Mouse (Mus musculus) CH12.LX (cell line): ENCODE results near the gene Frg2f1. TPM values are rescaled to one million over a fixed set of nuclear protein-coding genes. Genes with fewer than 3 reads are reported as not detected.

Source experiments
- DNase-seq: peaks from one replicate; pipeline ENCODE4 v3.0.0-alpha.2; 2013; ENCODE audit errors: extremely low read depth
- H3K27ac ChIP-seq: 2 replicates; pipeline ENCODE4 v1.5.1; 2012; ENCODE audit warnings: low read depth, mild to moderate bottlenecking, control low read depth, moderate library complexity; ENCODE audit not compliant: insufficient read depth
- H3K27me3 ChIP-seq: replicated peaks from 2 replicates; pipeline ENCODE3; 2012; ENCODE audit warnings: inconsistent platforms
- H3K36me3 ChIP-seq, 2 experiments: replicated peaks in 1 of 2; 2 replicates each; pipeline versions ENCODE3 to v1.6.1; 2012; ENCODE audit warnings: inconsistent platforms in 1 of 2, low read length in 1 of 2, mild to moderate bottlenecking in 1 of 2, mixed read lengths in 1 of 2, moderate library complexity in 1 of 2; ENCODE audit not compliant: control insufficient read depth in 1 of 2, insufficient read depth in 1 of 2
- H3K4me1 ChIP-seq, 2 experiments: 2 replicates each; pipeline ENCODE4 v1.6.1; 2012; ENCODE audit warnings: inconsistent platforms in 1 of 2, moderate library complexity in 1 of 2; ENCODE audit not compliant: insufficient read depth in 2 of 2, control insufficient read depth in 1 of 2
- H3K4me2 ChIP-seq: 2 replicates; pipeline ENCODE4 v1.6.1; 2012; ENCODE audit warnings: low read depth, mild to moderate bottlenecking, control low read depth; ENCODE audit not compliant: poor library complexity, insufficient read depth, severe bottlenecking
- H3K4me3 ChIP-seq, 3 experiments: fragments of 150-350 bp in 1 of 3; sonication (generic) in 1 of 3; replicated peaks in 1 of 3; 2 replicates each; pipeline versions ENCODE3 to v1.5.1; 2011 to 2012; ENCODE audit warnings: low read depth in 2 of 3, low read length in 2 of 3, mild to moderate bottlenecking in 2 of 3, moderate library complexity in 2 of 3, control low read depth in 1 of 3, improper control_type of control experiment in 1 of 3, inconsistent platforms in 1 of 3, mixed read lengths in 1 of 3; ENCODE audit not compliant: poor library complexity in 1 of 3
- H3K79me2 ChIP-seq: replicated peaks from 2 replicates; pipeline ENCODE4 v1.6.1; 2012; ENCODE audit warnings: mild to moderate bottlenecking, moderate library complexity; ENCODE audit not compliant: control insufficient read depth, poor library complexity, insufficient read depth, severe bottlenecking; ENCODE audit errors: extremely low read depth
- H3K9ac ChIP-seq: 2 replicates; pipeline ENCODE4 v1.6.1; 2012; ENCODE audit warnings: low read depth, mild to moderate bottlenecking, control low read depth, moderate library complexity; ENCODE audit not compliant: insufficient read depth
- H3K9me3 ChIP-seq: replicated peaks from 2 replicates; pipeline ENCODE3; 2012; ENCODE audit warnings: low read length, inconsistent platforms, mixed read lengths
- CHD2 ChIP-seq: IDR thresholded peaks from 2 replicates; pipeline ENCODE4 v1.6.1; 2011; ENCODE audit warnings: low read length, improper control_type of control experiment
- CTCF ChIP-seq, 2 experiments: IDR thresholded peaks in 1 of 2; conservative IDR thresholded peaks in 1 of 2; 2 replicates each; pipeline ENCODE4 v1.5.1; 2011 to 2012; ENCODE audit warnings: low read depth in 2 of 2, low read length in 2 of 2, improper control_type of control experiment in 1 of 2, inconsistent platforms in 1 of 2, mild to moderate bottlenecking in 1 of 2, moderate library complexity in 1 of 2
- ELF1 ChIP-seq: IDR thresholded peaks from 2 replicates; pipeline ENCODE4 v1.6.1; 2014; ENCODE audit warnings: low read depth, mild to moderate bottlenecking, inconsistent platforms, low read length, improper control_type of control experiment
- HCFC1 ChIP-seq: IDR thresholded peaks from 2 replicates; pipeline ENCODE4 v1.6.1; 2012; ENCODE audit warnings: low read depth, mild to moderate bottlenecking, inconsistent platforms, low read length, improper control_type of control experiment
- JUN ChIP-seq: IDR thresholded peaks from 2 replicates; pipeline ENCODE4 v1.6.1; 2011; ENCODE audit warnings: low read depth, mild to moderate bottlenecking, low read length, improper control_type of control experiment, moderate library complexity; ENCODE audit not compliant: insufficient read depth
- MAFK ChIP-seq: IDR thresholded peaks from 2 replicates; pipeline ENCODE4 v1.6.1; 2011; ENCODE audit warnings: low read length, improper control_type of control experiment; ENCODE audit not compliant: insufficient replicate concordance
- MAZ ChIP-seq: IDR thresholded peaks from 2 replicates; pipeline ENCODE4 v1.6.1; 2012; ENCODE audit warnings: low read depth, mild to moderate bottlenecking, inconsistent platforms, low read length, improper control_type of control experiment, moderate library complexity
- MXI1 ChIP-seq: IDR thresholded peaks from 2 replicates; pipeline ENCODE4 v1.6.1; 2011; ENCODE audit warnings: mild to moderate bottlenecking, low read depth, low read length, improper control_type of control experiment
- MYC ChIP-seq: IDR thresholded peaks from 2 replicates; pipeline ENCODE4 v1.6.1; 2011; ENCODE audit warnings: low read depth, mild to moderate bottlenecking, improper control_type of control experiment, low read length
- NELFE ChIP-seq: IDR thresholded peaks from 2 replicates; pipeline ENCODE4 v1.6.1; 2011; ENCODE audit warnings: low read depth, low read length, improper control_type of control experiment
- NRF1 ChIP-seq: IDR thresholded peaks from 2 replicates; pipeline ENCODE4 v1.6.1; 2014; ENCODE audit warnings: low read depth, mild to moderate bottlenecking, inconsistent platforms, low read length, improper control_type of control experiment, moderate library complexity
- POLR2AphosphoS2 ChIP-seq: IDR thresholded peaks from 2 replicates; pipeline ENCODE4 v1.6.1; 2011; ENCODE audit warnings: low read depth, low read length, improper control_type of control experiment
- RCOR1 ChIP-seq: conservative IDR thresholded peaks from 2 replicates; pipeline ENCODE4 v1.6.1; 2012; ENCODE audit warnings: low read depth, mild to moderate bottlenecking, inconsistent platforms, low read length, improper control_type of control experiment
- SIN3A ChIP-seq: IDR thresholded peaks from 2 replicates; pipeline ENCODE4 v1.6.1; 2012; ENCODE audit warnings: low read length, improper control_type of control experiment, inconsistent platforms
- SMC3 ChIP-seq: IDR thresholded peaks from 2 replicates; pipeline ENCODE4 v1.6.1; 2011; ENCODE audit warnings: low read depth, low read length, improper control_type of control experiment
- TCF12 ChIP-seq: IDR thresholded peaks from 2 replicates; pipeline ENCODE4 v1.6.1; 2014; ENCODE audit warnings: low read depth, mild to moderate bottlenecking, inconsistent platforms, low read length, improper control_type of control experiment
- USF1 ChIP-seq: IDR thresholded peaks from 2 replicates; pipeline ENCODE4 v1.6.1; 2014; ENCODE audit warnings: low read depth, mild to moderate bottlenecking, inconsistent platforms, low read length, improper control_type of control experiment
- ZC3H11A ChIP-seq: IDR thresholded peaks from 2 replicates; pipeline ENCODE4 v1.6.1; 2012; ENCODE audit warnings: low read depth, mild to moderate bottlenecking, inconsistent platforms, low read length, improper control_type of control experiment
- ZKSCAN1 ChIP-seq: IDR thresholded peaks from 2 replicates; pipeline ENCODE4 v1.6.1; 2012; ENCODE audit warnings: low read depth, inconsistent platforms, low read length, improper control_type of control experiment, borderline replicate concordance
- ZNF384 ChIP-seq: IDR thresholded peaks from 2 replicates; pipeline ENCODE4 v1.6.1; 2012; ENCODE audit warnings: low read depth, low read length, improper control_type of control experiment, inconsistent platforms
- dilution Hi-C: fragments of 300-500 bp; cut with MboI; formaldehyde crosslinking; loops from 2 replicates; pipeline ENCODE4 v1.14.3; 2020; ENCODE audit warnings: low sequenced_read_pairs; ENCODE audit not compliant: extremely low pct_unique_long_range_greater_than_20kb, extremely low pct_ligation_motif_present
- in situ Hi-C: fragments of 300-500 bp; cut with MboI; formaldehyde crosslinking; loops from 3 replicates; pipeline ENCODE4 v1.14.3; 2019; ENCODE audit warnings: low sequenced_read_pairs, low pct_ligation_motif_present, low pct_unique_long_range_greater_than_20kb, mixed read lengths
- polyA plus RNA-seq: library from polyadenylated mRNA; unstranded; fragments of >175 nt; gene quantifications from 2 replicates; pipeline ENCODE4 v1.2.1, GENCODE M21; 2012; ENCODE audit warnings: low read depth; ENCODE audit not compliant: insufficient read length
- total RNA-seq, 2 experiments: library from RNA; depleted of rRNA; stranded (reverse); fragments of 300-350 nt in 1 of 2; fragments of >200 nt in 1 of 2; gene quantifications; 2 replicates each; pipeline ENCODE4 v1.2.3; 2012 to 2014

Gene Frg2f1
- total and polyA plus RNA-seq, 3 experiments: 3.5 to 4.4 (median 3.9) TPM

DNA sequence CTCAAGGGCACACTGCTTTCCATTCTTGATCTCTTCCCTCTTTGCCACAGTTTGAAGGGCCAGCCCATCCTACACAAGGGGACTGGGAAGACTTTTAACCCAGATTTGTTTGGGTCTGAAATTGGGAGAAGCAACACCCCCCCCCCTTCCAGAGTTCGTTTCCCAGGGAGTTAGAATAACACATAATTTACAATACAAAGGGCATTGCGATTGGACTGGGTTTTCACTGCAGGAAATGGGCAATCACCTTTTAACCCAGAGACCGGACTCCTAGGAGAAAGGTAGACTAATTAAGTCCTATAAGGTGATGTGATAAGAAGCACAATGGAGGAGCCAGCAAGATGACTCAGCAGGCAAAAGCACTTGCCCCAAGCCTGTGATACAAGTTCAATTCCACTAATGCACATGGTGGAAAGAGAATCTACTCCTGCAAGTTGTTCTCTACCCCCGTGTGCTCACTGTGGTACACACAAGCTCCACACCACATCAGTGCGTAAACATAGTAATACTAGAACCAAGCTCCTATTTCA, 40.9 kb downstream of the Frg2f1 start:
- H3K9ac ChIP-seq: no peak overlapping the region
- H3K4me1 ChIP-seq: no peaks in the 10 kb centered on the region
- no peak overlapping the region for H3K4me3 ChIP-seq
- TF ChIP-seq ZC3H11A: no peak
- TF ChIP-seq HCFC1: no peak
- TF ChIP-seq CHD2: no peak
- TF ChIP-seq NELFE: no peak
- no peak for TF ChIP-seq JUN
- no peak for TF ChIP-seq POLR2AphosphoS2
- no peak for TF ChIP-seq MYC
- TF ChIP-seq TCF12: no peak
- TF ChIP-seq SIN3A: no peak
- no peak for TF ChIP-seq ELF1
- no peak for TF ChIP-seq RCOR1
- TF ChIP-seq USF1: no peak
- DNase-seq: no peak
- H3K9me3 ChIP-seq: no peaks in the 10 kb centered on the region
- peaks cover 2% of the 10 kb centered on the region for H3K27me3 ChIP-seq
- dilution Hi-C loops (no loop called here), in situ Hi-C loops (no loop called here)
- H3K4me2 ChIP-seq: no peak overlapping the region
- H3K79me2 ChIP-seq: no peaks in the 10 kb centered on the region
- H3K36me3 ChIP-seq: no peaks in the 10 kb centered on the region
- no peak overlapping the region for H3K27ac ChIP-seq

GRCm38 (mm10) chr4:119492933-119493327, 46.4 kb downstream of the Frg2f1 start:
- peaks cover 4 to 11% of the 10 kb centered on the region in 2 experiments; a peak in 3 of 4 replicates for H3K4me1 ChIP-seq
- H3K27ac ChIP-seq: no peak overlapping the region
- H3K4me2 ChIP-seq: peak overlapping the region; percentile 57
- in situ Hi-C loops: no loop called here
- peaks cover 3% of the 10 kb centered on the region for H3K9me3 ChIP-seq
- TF ChIP-seq ELF1: no peak
- no peak for TF ChIP-seq NRF1
- TF ChIP-seq ZNF384: no peak
- TF ChIP-seq CTCF (conservative IDR thresholded peaks at IDR 0.05 in 1 of 2, IDR thresholded peaks at IDR 0.05 in 1 of 2; ENCODE audit: low read depth in 2 of 2, low read length in 2 of 2): no peak
- TF ChIP-seq RCOR1: no peak
- no peak for TF ChIP-seq MAFK
- TF ChIP-seq HCFC1: no peak
- TF ChIP-seq MXI1: no peak
- TF ChIP-seq ZKSCAN1: no peak
- TF ChIP-seq MAZ: no peak
- no peak for TF ChIP-seq SMC3
- peaks cover 9% of the 10 kb centered on the region for H3K27me3 ChIP-seq
- peak overlapping the region in 2 of 3 experiments; percentile 59 to 77 for H3K4me3 ChIP-seq
- H3K9ac ChIP-seq: peak overlapping the region; percentile 34; the same call in 1 of the 2 replicates
- dilution Hi-C loops: no loop called here
- no peaks in the 10 kb centered on the region for H3K79me2 ChIP-seq
- H3K36me3 ChIP-seq: no peaks in the 10 kb centered on the region
- no peak for DNase-seq
